Mouse (Mus musculus) hindbrain, embryonic 12.5 days (tissue): Measurements from ENCODE around the gene Foxc1. TPM values are rescaled to one million over a fixed set of nuclear protein-coding genes. Genes with fewer than 3 reads are reported as not detected.

Source experiments
- ATAC-seq: fragments of 200-750 bp; cut with Nextera tagmentation; 2 replicates; pipeline ENCODE4 v1.8.0; 2017; ENCODE audit warnings: moderate TSS enrichment; ENCODE audit not compliant: low FRiP score
- H3K27ac ChIP-seq: fragments of 300-500 bp; sonication (generic); 2 replicates; pipeline ENCODE4 v1.5.1; 2016; ENCODE audit warnings: mild to moderate bottlenecking
- H3K27me3 ChIP-seq: fragments of 300-500 bp; sonication (generic); 2 replicates; pipeline ENCODE4 v1.6.1; 2016; ENCODE audit warnings: mild to moderate bottlenecking
- H3K36me3 ChIP-seq: fragments of 300-500 bp; sonication (generic); 2 replicates; pipeline ENCODE4 v1.6.1; 2016; ENCODE audit warnings: mild to moderate bottlenecking
- H3K4me1 ChIP-seq: fragments of 300-500 bp; sonication (generic); 2 replicates; pipeline ENCODE4 v1.6.1; 2016
- H3K4me2 ChIP-seq: fragments of 300-500 bp; sonication (generic); replicated peaks from 2 replicates; pipeline ENCODE4 v1.6.1; 2016; ENCODE audit warnings: mild to moderate bottlenecking
- H3K4me3 ChIP-seq: fragments of 300-500 bp; sonication (generic); 2 replicates; pipeline ENCODE4 v1.5.1; 2016; ENCODE audit warnings: mild to moderate bottlenecking
- H3K9ac ChIP-seq: fragments of 300-500 bp; sonication (generic); 2 replicates; pipeline ENCODE4 v1.6.1; 2016; ENCODE audit warnings: mild to moderate bottlenecking, moderate library complexity
- H3K9me3 ChIP-seq: fragments of 300-500 bp; sonication (generic); replicated peaks from 2 replicates; pipeline ENCODE4 v1.6.1; 2016; ENCODE audit warnings: mild to moderate bottlenecking
- WGBS: fragments of 180-500 bp; shearing (Covaris S2); methylation state at CpG from one replicate; pipeline ENCODE4 v1.1.7; 2016; 5-methylcytosine and 5-hydroxymethylcytosine counted together
- polyA plus RNA-seq: library from polyadenylated mRNA; unstranded; fragments of >200 nt; fragmentation: Nextera tagmentation; extraction: Ambion mirVana; gene quantifications from 2 replicates; pipeline ENCODE4 v1.2.1, GENCODE M21; 2016

Gene Foxc1
- polyA plus RNA-seq, 1 experiment from 2014 or later: 11.0 TPM

DNA sequence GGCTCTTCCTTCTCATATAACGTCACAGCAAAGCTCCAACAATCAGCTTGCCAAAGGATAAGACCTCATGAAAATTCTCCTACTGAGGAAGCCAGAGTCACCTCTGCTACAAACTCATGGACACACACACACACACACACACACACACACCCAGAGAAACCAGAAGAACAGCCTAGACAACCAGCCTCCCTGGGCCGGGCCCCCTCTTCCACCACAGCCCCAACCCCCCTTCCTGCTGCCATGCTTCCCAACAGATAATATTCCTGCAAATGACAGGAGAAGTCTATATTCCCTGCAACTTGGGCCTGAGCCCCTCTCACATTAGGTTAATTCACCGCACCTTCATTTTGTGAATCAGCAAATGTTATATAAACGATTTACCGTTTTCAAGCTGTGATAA, 13.3 kb upstream of the Foxc1 start:
- Histone ChIP-seq H3K9me3 (no peaks in the 10 kb centered on the region), H3K9ac (no peak overlapping the region), H3K36me3 (no peaks in the 10 kb centered on the region), H3K27ac (no peak overlapping the region), H3K27me3 (peaks cover 10% of the 10 kb centered on the region), H3K4me1 (peaks cover 3% of the 10 kb centered on the region; the same call in 1 of the 2 replicates), H3K4me2 (no peak overlapping the region), H3K4me3 (no peak overlapping the region)
- 49% methylated on average over 5 of the region's 5 CpGs for WGBS
- ATAC-seq: no peak

DNA sequence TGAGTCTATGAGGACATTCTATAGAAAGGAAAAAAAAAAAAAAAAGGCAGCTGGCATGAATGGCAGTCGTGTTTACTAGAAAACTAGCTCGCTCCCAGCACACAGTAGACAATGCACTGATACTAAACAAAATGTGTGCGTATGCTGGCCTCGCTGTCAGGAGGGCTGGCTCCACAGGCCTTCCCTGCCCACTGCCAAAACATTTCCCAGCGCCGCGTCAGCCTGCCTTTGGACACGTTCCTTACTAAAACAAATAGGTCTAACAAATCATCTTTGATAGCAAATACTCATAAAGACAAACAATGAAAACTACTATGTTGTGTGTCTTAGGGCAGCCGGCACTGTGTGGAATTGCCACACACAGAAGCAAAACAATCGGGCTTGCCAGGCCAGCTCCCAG, 9.1 kb upstream of the Foxc1 start:
- H3K36me3 ChIP-seq: no peaks in the 10 kb centered on the region
- no peak overlapping the region for H3K27ac ChIP-seq
- H3K9ac ChIP-seq: no peak overlapping the region
- no peaks in the 10 kb centered on the region for H3K9me3 ChIP-seq
- WGBS: 54% methylated on average over 10 of the region's 10 CpGs
- H3K27me3 ChIP-seq: peaks cover 51% of the 10 kb centered on the region
- H3K4me2 ChIP-seq: no peak overlapping the region
- peaks cover 14% of the 10 kb centered on the region for H3K4me1 ChIP-seq
- H3K4me3 ChIP-seq: no peak overlapping the region
- no peak for ATAC-seq

DNA sequence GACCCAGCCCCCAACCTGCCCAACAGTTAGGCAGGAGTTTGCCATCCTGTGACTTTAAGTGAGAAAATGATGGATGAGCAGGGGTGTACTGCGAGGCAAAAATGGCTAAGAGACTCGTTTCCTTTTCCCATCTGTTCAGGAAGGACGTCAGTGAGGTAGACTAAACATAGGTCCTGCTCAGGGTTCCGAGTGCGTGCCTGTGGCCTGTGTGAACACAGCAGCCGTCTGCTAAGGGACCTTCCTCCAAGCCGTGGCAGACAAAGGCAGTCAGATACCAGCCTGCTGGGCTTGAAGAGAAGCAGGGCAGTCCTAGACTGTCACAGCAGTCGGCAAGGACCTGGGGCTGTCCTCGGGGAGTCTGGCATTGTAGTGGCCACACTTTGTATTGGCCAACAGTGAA, 8.4 kb upstream of the Foxc1 start:
- Histone ChIP-seq H3K27ac (no peak overlapping the region), H3K4me3 (no peak overlapping the region), H3K9ac (no peak overlapping the region), H3K4me2 (0 out of 2 replicates have a peak overlapping the region, but pooled peaks have one; percentile 5), H3K27me3 (peaks cover 57% of the 10 kb centered on the region), H3K36me3 (no peaks in the 10 kb centered on the region), H3K4me1 (peaks cover 12% of the 10 kb centered on the region), H3K9me3 (no peaks in the 10 kb centered on the region)
- no peak for ATAC-seq
- WGBS: 27% methylated on average over 9 of the region's 9 CpGs

DNA sequence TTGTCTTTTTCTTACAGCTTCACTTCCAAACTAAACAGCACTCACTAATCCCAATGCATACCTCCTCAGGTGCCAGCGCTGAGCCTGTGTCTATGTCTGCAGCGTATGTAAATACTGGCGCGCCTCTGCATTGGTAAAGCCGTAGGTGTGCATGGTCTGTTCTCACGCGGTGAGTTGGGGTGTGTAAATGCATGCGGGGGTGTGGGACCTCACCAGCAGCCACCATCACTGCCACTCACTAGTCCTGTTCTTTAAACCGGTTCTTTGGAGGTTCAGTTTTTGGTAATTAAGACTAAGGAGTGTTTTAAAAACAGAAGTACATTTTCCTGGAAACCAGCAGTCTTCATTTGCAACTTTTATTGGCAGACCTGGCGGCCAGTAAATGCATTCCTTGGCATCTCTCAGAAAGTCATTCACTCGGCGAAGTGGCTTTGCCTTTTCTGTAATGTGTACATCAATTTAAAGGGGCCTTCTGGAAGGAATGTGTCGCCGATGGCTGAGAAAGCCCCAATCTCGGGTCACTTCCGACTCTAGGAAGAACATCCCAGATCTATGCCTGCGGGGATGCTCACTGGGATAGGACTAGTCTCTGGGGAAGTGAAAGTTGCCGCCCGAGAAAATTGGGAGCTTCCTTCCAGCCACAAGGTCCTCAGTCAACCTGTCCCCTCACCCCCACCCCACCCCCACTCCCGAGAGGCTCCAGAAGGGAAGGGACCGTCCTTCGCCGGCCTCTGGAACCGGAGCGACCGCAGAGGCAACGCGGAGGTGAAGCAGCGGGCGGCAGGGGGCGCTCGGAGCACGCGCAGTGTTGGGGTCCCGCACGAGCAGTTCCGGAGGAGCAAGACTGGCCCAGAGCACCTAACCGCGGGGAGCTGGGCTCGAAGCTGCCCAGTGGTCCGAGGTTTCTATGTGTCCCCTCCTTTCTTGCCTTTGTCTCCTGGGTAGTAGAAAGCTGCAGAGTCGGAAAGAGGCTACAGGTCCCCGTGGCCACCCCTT, 5.6 kb upstream of the Foxc1 start:
- Histone ChIP-seq H3K4me3 (peak overlapping the region; percentile 24), H3K4me2 (peak overlapping the region; percentile 50), H3K36me3 (no peaks in the 10 kb centered on the region), H3K9ac (0 out of 2 replicates have a peak overlapping the region, but pooled peaks have one; percentile 8), H3K9me3 (no peaks in the 10 kb centered on the region), H3K27me3 (peaks cover 80% of the 10 kb centered on the region), H3K4me1 (peaks cover 19% of the 10 kb centered on the region), H3K27ac (no peak overlapping the region)
- 1% methylated on average over 42 of the region's 43 CpGs for WGBS
- ATAC-seq: peak; percentile 83

DNA sequence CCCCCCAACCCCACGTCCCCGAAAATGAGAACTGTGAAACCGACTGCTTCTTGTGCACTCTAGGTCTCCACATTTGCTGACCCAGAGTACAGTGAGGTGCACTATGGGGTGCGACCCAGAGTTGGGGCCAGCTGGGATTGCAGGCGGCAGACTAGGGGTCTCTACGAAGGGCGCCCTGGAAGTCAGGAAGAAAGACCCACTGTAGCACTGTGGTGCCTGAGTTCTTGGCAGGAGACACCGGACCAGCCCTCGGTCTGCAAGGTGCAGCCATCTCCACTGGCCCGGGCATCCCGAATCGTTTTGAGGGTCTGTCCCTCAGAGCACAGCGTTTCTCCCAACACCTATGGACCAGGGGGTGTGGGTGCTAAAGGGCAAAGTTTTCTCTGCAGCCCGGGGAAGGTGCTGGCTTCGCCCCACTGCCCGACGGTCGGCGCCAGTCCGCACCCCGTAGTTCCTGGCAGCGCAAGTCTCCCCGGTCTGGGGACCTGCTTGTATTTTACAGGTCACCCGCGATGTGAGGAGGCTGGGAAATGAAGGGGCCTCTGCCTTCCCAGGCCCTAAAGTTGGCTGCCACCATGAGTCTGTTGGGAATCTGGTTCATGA, 4.6 kb upstream of the Foxc1 start:
- Histone ChIP-seq H3K36me3 (no peaks in the 10 kb centered on the region), H3K9me3 (no peaks in the 10 kb centered on the region), H3K27me3 (peaks cover 84% of the 10 kb centered on the region), H3K9ac (0 out of 2 replicates have a peak overlapping the region, but pooled peaks have one; percentile 8), H3K4me2 (peak overlapping the region; percentile 50), H3K4me1 (peaks cover 25% of the 10 kb centered on the region), H3K4me3 (peak overlapping the region; percentile 24), H3K27ac (no peak overlapping the region)
- WGBS: 2% methylated on average over 25 of the region's 25 CpGs
- peak; percentile 24; the same call in 1 of the 2 replicates for ATAC-seq

DNA sequence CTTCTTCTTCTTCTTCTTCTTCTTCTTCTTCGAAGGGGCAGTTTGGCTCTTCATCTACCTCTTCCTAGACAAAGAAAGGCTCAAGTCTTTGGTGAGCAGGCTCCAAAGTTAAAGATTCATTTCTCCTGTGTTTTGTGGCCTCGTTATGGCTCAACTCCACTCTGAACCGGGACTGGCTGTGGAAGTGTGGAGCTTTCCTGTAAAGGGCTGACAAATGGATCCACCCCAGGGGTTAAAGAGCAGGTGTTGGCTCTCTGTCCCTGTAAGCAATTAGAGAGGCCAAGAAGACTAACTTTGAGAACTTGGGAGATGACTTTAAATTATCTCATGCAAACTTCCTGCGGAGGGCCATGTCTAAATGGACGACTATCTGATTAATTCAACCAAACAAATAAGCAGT, 4.0 kb upstream of the Foxc1 start:
- peaks cover 31% of the 10 kb centered on the region for H3K4me1 ChIP-seq
- no peak overlapping the region for H3K27ac ChIP-seq
- H3K27me3 ChIP-seq: peaks cover 88% of the 10 kb centered on the region
- H3K4me3 ChIP-seq: no peak overlapping the region
- no peaks in the 10 kb centered on the region for H3K36me3 ChIP-seq
- H3K9me3 ChIP-seq: no peaks in the 10 kb centered on the region
- no peak overlapping the region for H3K4me2 ChIP-seq
- WGBS: 9% methylated on average over 5 of the region's 5 CpGs
- no peak overlapping the region for H3K9ac ChIP-seq
- no peak for ATAC-seq

DNA sequence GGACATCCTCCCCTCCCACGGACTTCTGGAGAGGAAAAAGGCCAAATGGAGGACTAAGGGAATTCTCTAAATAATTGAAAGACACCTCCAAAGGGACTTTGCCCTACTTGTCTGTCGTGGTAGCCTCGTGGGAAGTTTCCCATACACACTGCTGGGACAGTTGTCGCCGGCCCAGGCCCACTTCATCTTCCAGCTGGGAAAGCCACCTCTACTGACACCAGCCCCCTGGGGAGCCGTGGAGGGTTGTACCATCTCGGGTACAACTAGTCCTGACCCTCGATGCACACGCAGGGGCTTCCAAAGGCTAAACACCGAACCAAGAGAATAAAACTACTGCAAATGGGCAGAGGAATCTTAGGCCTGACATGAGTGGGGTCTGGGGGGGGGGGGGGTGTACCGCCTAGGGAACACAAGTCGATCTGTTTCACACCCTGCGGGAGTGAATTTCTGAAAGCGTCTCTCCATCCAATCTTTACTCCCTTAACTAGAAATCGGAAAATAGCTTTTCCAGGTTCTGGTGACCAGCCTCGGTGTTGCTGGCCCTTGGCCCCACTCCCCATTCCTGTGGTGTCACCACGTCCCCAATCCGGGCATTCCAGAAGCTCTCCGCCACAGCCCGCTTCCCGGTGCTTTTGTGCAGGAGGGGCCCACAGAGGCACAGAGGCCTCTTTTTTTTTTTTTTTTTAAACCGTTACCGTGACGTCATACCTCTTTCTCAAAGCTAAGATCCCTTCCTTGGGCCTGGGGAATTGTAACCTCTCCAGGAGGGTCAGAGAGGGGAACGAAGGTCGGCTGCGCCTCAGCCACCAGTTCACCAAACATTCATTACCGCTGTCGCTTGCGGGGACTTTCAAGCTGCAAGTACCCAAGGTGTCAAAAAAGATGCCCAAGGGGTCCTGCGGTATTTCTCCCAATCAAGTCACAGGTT, 3.0 kb upstream of the Foxc1 start:
- Histone ChIP-seq H3K9me3 (no peaks in the 10 kb centered on the region), H3K4me2 (peak overlapping the region; percentile 25; the same call in 1 of the 2 replicates), H3K4me1 (peaks cover 39% of the 10 kb centered on the region), H3K36me3 (no peaks in the 10 kb centered on the region), H3K4me3 (no peak overlapping the region), H3K27ac (no peak overlapping the region), H3K9ac (no peak overlapping the region), H3K27me3 (peaks cover 95% of the 10 kb centered on the region)
- WGBS: 1% methylated on average over 31 of the region's 31 CpGs
- no peak for ATAC-seq

DNA sequence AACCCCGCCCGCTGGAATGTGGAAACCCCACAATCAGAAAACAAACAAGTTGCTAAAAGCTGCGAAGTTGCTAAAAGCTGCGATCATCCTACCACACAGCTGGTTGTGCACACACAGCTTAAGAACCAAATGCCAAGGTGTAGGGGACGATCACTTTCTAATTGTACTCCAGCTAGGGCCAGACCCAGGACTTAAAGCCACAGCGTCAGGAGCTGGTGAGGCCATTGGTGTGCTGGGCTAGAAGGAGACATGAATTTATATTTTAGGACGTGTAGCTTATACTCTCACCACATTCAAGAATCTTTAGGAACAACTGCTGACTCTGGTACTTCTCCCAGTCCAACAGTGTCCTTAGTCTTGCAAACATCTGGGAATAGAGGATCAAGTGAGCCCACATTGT, 1.9 kb upstream of the Foxc1 start:
- Histone ChIP-seq H3K27me3 (peaks cover 86% of the 10 kb centered on the region), H3K4me1 (peaks cover 40% of the 10 kb centered on the region), H3K9me3 (no peaks in the 10 kb centered on the region), H3K9ac (no peak overlapping the region), H3K4me2 (no peak overlapping the region), H3K27ac (no peak overlapping the region), H3K36me3 (no peaks in the 10 kb centered on the region), H3K4me3 (no peak overlapping the region)
- ATAC-seq: no peak
- WGBS: 2% methylated on average over 7 of the region's 7 CpGs

DNA sequence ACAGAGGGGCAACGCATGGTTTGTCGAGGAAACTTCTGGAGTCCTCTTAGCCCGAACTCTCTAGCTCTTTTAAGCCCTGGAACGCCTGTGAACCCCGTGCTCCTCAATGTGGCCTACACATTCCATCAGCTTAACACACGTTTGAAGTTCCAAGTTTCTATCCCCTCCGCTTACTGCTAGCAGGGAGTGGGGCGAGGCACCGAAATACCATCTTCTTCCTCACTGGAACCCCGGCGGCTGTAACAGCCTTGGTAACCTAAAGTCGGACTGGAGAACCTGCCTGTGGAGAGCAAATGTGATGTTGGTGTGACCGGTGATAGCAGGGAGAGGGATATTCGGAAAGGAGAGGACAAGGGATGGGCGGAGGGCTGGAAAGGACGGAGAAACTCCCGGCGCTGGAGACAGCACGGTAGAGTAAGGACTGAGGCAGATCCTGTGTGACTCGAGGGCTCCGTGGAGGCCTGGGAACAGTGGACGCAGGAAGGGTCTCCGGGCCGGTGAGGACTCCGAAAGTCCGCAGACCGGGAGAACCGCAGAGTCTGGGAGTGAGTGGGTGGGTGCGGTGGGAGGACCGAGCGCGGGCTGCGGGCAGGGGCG, 504 bp upstream of the Foxc1 start:
- Histone ChIP-seq H3K9me3 (no peaks in the 10 kb centered on the region), H3K27ac (peak overlapping the region; percentile 50), H3K4me3 (peak overlapping the region; percentile 44), H3K4me2 (peak overlapping the region; percentile 80), H3K4me1 (peaks cover 38% of the 10 kb centered on the region), H3K36me3 (no peaks in the 10 kb centered on the region), H3K9ac (peak overlapping the region; percentile 73), H3K27me3 (peaks cover 83% of the 10 kb centered on the region)
- peak; percentile 53 for ATAC-seq
- WGBS: under 1% methylated on average over 34 of the region's 34 CpGs

DNA sequence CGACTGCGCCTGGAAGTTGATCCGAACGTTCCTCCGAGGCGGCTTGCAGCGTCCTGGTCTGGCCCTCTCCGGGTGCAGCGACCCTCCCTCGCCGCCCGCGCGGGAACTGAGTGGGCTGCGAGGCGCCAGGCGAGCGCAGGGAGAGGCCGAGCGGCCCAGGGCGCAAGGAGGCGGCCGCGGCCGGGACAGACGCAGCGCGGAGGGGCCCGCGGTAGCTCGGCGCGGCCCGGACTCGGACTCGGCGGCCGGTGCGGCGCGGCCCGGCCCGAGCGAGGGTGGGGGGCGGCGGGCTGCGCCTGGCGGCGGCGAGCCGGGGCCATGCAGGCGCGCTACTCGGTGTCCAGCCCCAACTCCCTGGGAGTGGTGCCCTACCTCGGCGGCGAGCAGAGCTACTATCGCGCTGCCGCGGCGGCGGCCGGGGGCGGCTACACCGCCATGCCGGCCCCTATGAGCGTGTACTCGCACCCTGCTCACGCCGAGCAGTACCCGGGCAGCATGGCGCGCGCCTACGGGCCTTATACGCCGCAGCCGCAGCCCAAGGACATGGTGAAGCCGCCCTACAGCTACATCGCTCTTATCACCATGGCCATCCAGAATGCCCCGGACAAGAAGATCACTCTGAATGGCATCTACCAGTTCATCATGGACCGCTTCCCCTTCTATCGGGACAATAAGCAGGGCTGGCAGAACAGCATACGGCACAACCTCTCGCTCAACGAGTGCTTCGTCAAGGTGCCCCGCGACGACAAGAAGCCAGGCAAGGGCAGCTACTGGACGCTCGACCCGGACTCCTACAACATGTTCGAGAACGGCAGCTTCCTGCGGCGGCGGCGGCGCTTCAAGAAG, 680 bp downstream of the Foxc1 start:
- WGBS: under 1% methylated on average over 95 of the region's 101 CpGs
- H3K4me1 ChIP-seq: peaks cover 31% of the 10 kb centered on the region
- H3K27ac ChIP-seq: peak overlapping the region; percentile 89

DNA sequence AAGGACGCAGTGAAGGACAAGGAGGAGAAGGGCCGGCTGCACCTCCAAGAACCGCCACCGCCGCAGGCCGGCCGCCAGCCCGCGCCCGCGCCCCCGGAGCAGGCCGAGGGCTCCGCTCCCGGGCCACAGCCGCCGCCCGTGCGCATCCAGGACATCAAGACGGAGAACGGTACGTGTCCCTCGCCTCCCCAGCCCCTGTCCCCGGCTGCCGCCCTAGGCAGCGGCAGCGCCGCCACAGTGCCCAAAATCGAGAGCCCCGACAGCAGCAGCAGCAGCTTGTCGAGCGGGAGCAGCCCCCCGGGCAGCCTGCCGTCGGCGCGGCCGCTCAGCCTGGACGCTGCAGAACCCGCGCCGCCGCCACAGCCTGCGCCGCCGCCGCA, 1.3 kb downstream of the Foxc1 start:
- Histone ChIP-seq H3K27ac (peak overlapping the region; percentile 89), H3K4me1 (peaks cover 31% of the 10 kb centered on the region), H3K9me3 (no peaks in the 10 kb centered on the region), H3K4me3 (peak overlapping the region; percentile 44), H3K4me2 (peak overlapping the region; percentile 80), H3K36me3 (no peaks in the 10 kb centered on the region), H3K9ac (peak overlapping the region; percentile 73), H3K27me3 (peaks cover 83% of the 10 kb centered on the region)
- under 1% methylated on average over 47 of the region's 47 CpGs for WGBS
- ATAC-seq: no peak

More for the DNA sequence above, 680 bp downstream of the Foxc1 start:
- Histone ChIP-seq H3K27me3 (peaks cover 83% of the 10 kb centered on the region), H3K4me2 (peak overlapping the region; percentile 80), H3K4me3 (peak overlapping the region; percentile 44), H3K36me3 (no peaks in the 10 kb centered on the region), H3K9me3 (no peaks in the 10 kb centered on the region), H3K9ac (peak overlapping the region; percentile 73)
- ATAC-seq: peak; percentile 51
